Mouse (Mus musculus) hindbrain, embryonic 13.5 days (tissue): ENCODE measurements around the gene Plekhs1. TPM values are rescaled to one million over a fixed set of nuclear protein-coding genes. Genes with fewer than 3 reads are reported as not detected.

ENCODE experiments used
- ATAC-seq: fragments of 200-750 bp; cut with Nextera tagmentation; 2 replicates; pipeline ENCODE4 v1.8.0; 2017; ENCODE audit warnings: moderate TSS enrichment; ENCODE audit not compliant: low FRiP score
- H3K27ac ChIP-seq: fragments of 300-500 bp; sonication (generic); 2 replicates; pipeline ENCODE4 v1.5.1; 2015; ENCODE audit warnings: inconsistent platforms, mild to moderate bottlenecking, moderate library complexity
- H3K27me3 ChIP-seq: fragments of 300-500 bp; sonication (generic); 2 replicates; pipeline ENCODE4 v1.6.1; 2015; ENCODE audit warnings: mild to moderate bottlenecking, inconsistent platforms
- H3K36me3 ChIP-seq: fragments of 300-500 bp; sonication (generic); 2 replicates; pipeline ENCODE4 v1.6.1; 2015; ENCODE audit warnings: mild to moderate bottlenecking, inconsistent platforms
- H3K4me1 ChIP-seq: fragments of 300-500 bp; sonication (generic); replicated peaks from 2 replicates; pipeline ENCODE4 v1.6.1; 2015; ENCODE audit warnings: inconsistent platforms
- H3K4me2 ChIP-seq: fragments of 300-500 bp; sonication (generic); 2 replicates; pipeline ENCODE4 v1.6.1; 2015; ENCODE audit warnings: inconsistent platforms, mild to moderate bottlenecking, moderate library complexity
- H3K4me3 ChIP-seq: fragments of 300-500 bp; sonication (generic); 2 replicates; pipeline ENCODE4 v1.5.1; 2015; ENCODE audit warnings: mild to moderate bottlenecking, inconsistent platforms
- H3K9ac ChIP-seq: fragments of 300-500 bp; sonication (generic); 2 replicates; pipeline ENCODE4 v1.6.1; 2015; ENCODE audit warnings: mild to moderate bottlenecking, inconsistent platforms
- H3K9me3 ChIP-seq: fragments of 300-500 bp; sonication (generic); 2 replicates; pipeline ENCODE4 v1.6.1; 2016; ENCODE audit warnings: inconsistent platforms
- WGBS: fragments of 180-500 bp; shearing (Covaris S2); methylation state at CpG from one replicate; pipeline ENCODE4 v1.1.7; 2015; 5-methylcytosine and 5-hydroxymethylcytosine counted together
- polyA plus RNA-seq: library from polyadenylated mRNA; unstranded; fragments of >200 nt; fragmentation: Nextera tagmentation; extraction: Ambion mirVana; gene quantifications from 2 replicates; pipeline ENCODE4 v1.2.1, GENCODE M21; 2015

Gene Plekhs1
- polyA plus RNA-seq, 1 experiment from 2014 or later, result 0.16 TPM

GRCm38 (mm10) chr19:56535765-56536164 is 74.3 kb downstream of the Plekhs1 start:
- Histone ChIP-seq H3K9me3 (no peaks in the 10 kb centered on the region), H3K27ac (no peak overlapping the region), H3K4me2 (no peak overlapping the region), H3K36me3 (peaks cover 33% of the 10 kb centered on the region), H3K9ac (no peak overlapping the region), H3K4me1 (no peaks in the 10 kb centered on the region), H3K4me3 (no peak overlapping the region), H3K27me3 (no peaks in the 10 kb centered on the region)
- WGBS, result 92% methylated on average over 9 of the region's 9 CpGs
- no peak for ATAC-seq

Other genes starting within 250 kb of the Plekhs1 start
- 0.09 TPM in 1 of 2 replicates, not detected in the other for gene Habp2, start 174.5 kb upstream of the Plekhs1 start, polyA plus RNA-seq
- gene Nrap, start 71.6 kb upstream of the Plekhs1 start, polyA plus RNA-seq, result 0.25 and 0.49 TPM in 2 replicates
- gene Casp7, start 64.5 kb upstream of the Plekhs1 start, polyA plus RNA-seq, result 16.0 and 18.3 TPM in 2 replicates
- 13.2 and 14.9 TPM in 2 replicates for gene Dclre1a, start 86.6 kb downstream of the Plekhs1 start, polyA plus RNA-seq
- gene Nhlrc2, start 86.6 kb downstream of the Plekhs1 start, polyA plus RNA-seq, result 9.7 and 10.1 TPM in 2 replicates